ENCODE assay signal across 8 mouse cellular contexts in genomic region chr8:94876820-94877219, GRCm38 (mm10). TPM values are rescaled to one million over a fixed set of nuclear protein-coding genes. Genes with fewer than 3 reads are reported as not detected.
DNase-seq lines count a peak whose midpoint lies in the region; ATAC-seq and TF ChIP-seq lines count a peak whose summit lies in the region.

No protein-coding gene starts in this region.

- no peaks in the 10 kb centered on the region for H3K9me3 ChIP-seq in heart, embryonic 12.5 days (replicated peaks)
- H3K9me3 ChIP-seq in neural tube, embryonic 12.5 days = no peaks in the 10 kb centered on the region
- H3K9me3 ChIP-seq in liver, embryonic 15.5 days (replicated peaks) = no peaks in the 10 kb centered on the region
- H3K9me3 ChIP-seq in stomach, postnatal 0 days (ENCODE audit: control insufficient read depth, low read length) = no peaks in the 10 kb centered on the region

- H3K27me3 ChIP-seq in heart, embryonic 12.5 days (replicated peaks) = no peaks in the 10 kb centered on the region
- peaks cover 17% of the 10 kb centered on the region for H3K27me3 ChIP-seq in neural tube, embryonic 12.5 days (replicated peaks)
- H3K27me3 ChIP-seq in liver, embryonic 15.5 days = peaks cover 53% of the 10 kb centered on the region
- no peaks in the 10 kb centered on the region for H3K27me3 ChIP-seq in stomach, postnatal 0 days (ENCODE audit: control insufficient read depth, insufficient read depth, low read length)

- WGBS in heart, embryonic 12.5 days = 39% methylated on average over 3 of the region's 3 CpGs
- WGBS in neural tube, embryonic 12.5 days = 40% methylated on average over 3 of the region's 3 CpGs
- 36% methylated on average over 3 of the region's 3 CpGs for WGBS in liver, embryonic 15.5 days (ENCODE audit: insufficient replicate concordance)
- 37% methylated on average over 3 of the region's 3 CpGs for WGBS in stomach, postnatal 0 days

- peaks cover 38% of the 10 kb centered on the region for H3K4me1 ChIP-seq in heart, embryonic 12.5 days (replicated peaks)
- peaks cover 15% of the 10 kb centered on the region for H3K4me1 ChIP-seq in neural tube, embryonic 12.5 days
- H3K4me1 ChIP-seq in liver, embryonic 15.5 days (replicated peaks) = peaks cover 50% of the 10 kb centered on the region
- H3K4me1 ChIP-seq in stomach, postnatal 0 days (replicated peaks; ENCODE audit: control insufficient read depth, insufficient read depth) = peaks cover 8% of the 10 kb centered on the region

- no peak overlapping the region for H3K4me3 ChIP-seq in heart, embryonic 12.5 days
- no peak overlapping the region; the same call in 1 of the 2 replicates for H3K4me3 ChIP-seq in neural tube, embryonic 12.5 days
- 0 out of 2 replicates have a peak overlapping the region, but pooled peaks have one; percentile 80 for H3K4me3 ChIP-seq in liver, embryonic 15.5 days (replicated peaks)
- no peak overlapping the region for H3K4me3 ChIP-seq in stomach, postnatal 0 days (ENCODE audit: low read depth, low read length)

- peak overlapping the region; percentile 25; the same call in 1 of the 2 replicates for H3K27ac ChIP-seq in heart, embryonic 12.5 days (ENCODE audit: poor library complexity, severe bottlenecking)
- H3K27ac ChIP-seq in neural tube, embryonic 12.5 days = no peak overlapping the region
- peak overlapping the region; percentile 82 for H3K27ac ChIP-seq in liver, embryonic 15.5 days (replicated peaks)
- peak overlapping the region; percentile 45; the same call in 1 of the 2 replicates for H3K27ac ChIP-seq in stomach, postnatal 0 days (replicated peaks)

- no peaks in the 10 kb centered on the region for H3K36me3 ChIP-seq in heart, embryonic 12.5 days
- no peaks in the 10 kb centered on the region for H3K36me3 ChIP-seq in neural tube, embryonic 12.5 days
- H3K36me3 ChIP-seq in liver, embryonic 15.5 days (replicated peaks) = peaks cover 6% of the 10 kb centered on the region; the same call in 1 of the 2 replicates
- H3K36me3 ChIP-seq in stomach, postnatal 0 days (ENCODE audit: control insufficient read depth, insufficient read depth, low read length) = no peaks in the 10 kb centered on the region

- TF ChIP-seq CTCF in stomach, postnatal 0 days (IDR thresholded peaks at IDR 0.05; ENCODE audit: low read depth) = no peak

- no peak for DNase-seq in heart, adult 8-10 months (ENCODE audit: low spot score)
- no peak for DNase-seq in neural tube, embryonic 10.5 days (ENCODE audit: extremely low spot score, low spot score)
- no peak for DNase-seq in stomach, postnatal 0 days (ENCODE audit: low spot score)
- DNase-seq in gastrocnemius, postnatal 25 days = no peak
- no peak for DNase-seq in gastrocnemius, postnatal 4 days (ENCODE audit: low spot score in 2 of 2)

- H3K4me2 ChIP-seq in heart, embryonic 12.5 days = peak overlapping the region; percentile 90; the same call in 1 of the 2 replicates
- H3K4me2 ChIP-seq in neural tube, embryonic 12.5 days (replicated peaks) = peak overlapping the region; percentile 98
- H3K4me2 ChIP-seq in liver, embryonic 15.5 days = peak overlapping the region; percentile 87
- no peak overlapping the region for H3K4me2 ChIP-seq in stomach, postnatal 0 days (replicated peaks; ENCODE audit: low read depth)

- no peak for ATAC-seq in heart, embryonic 12.5 days (ENCODE audit: insufficient number of reproducible peaks, low FRiP score)
- no peak for ATAC-seq in neural tube, embryonic 12.5 days (ENCODE audit: low FRiP score, low read depth)
- no peak for ATAC-seq in liver, embryonic 15.5 days (ENCODE audit: insufficient read depth)
- no peak for ATAC-seq in stomach, postnatal 0 days (ENCODE audit: low FRiP score, low TSS enrichment)

- no peak overlapping the region for H3K9ac ChIP-seq in heart, embryonic 12.5 days
- no peak overlapping the region for H3K9ac ChIP-seq in neural tube, embryonic 12.5 days
- H3K9ac ChIP-seq in liver, embryonic 15.5 days = 0 out of 2 replicates have a peak overlapping the region, but pooled peaks have one; percentile 45
- no peak overlapping the region for H3K9ac ChIP-seq in stomach, postnatal 0 days (ENCODE audit: low read length)

- no peak for TF ChIP-seq EP300 in stomach, postnatal 0 days (optimal IDR thresholded peaks at IDR 0.05)

RNA-seq across cellular contexts. Expression of gene Dok4, which starts 0.7 kb away (rescaled TPM):
- polyA plus RNA-seq in heart, embryonic 12.5 days (2016; fragmentation: Nextera tagmentation; extraction: Ambion mirVana) = 53.3 and 54.2 TPM in 2 replicates
- total RNA-seq in heart, adult 8-10 months (2022) = 10 to 100 TPM in 3 of 4 experiments, 1 to 10 TPM in 1; 9.2 to 15.2 (median 14.8) TPM
- 32.7 and 41.8 TPM in 2 replicates for polyA plus RNA-seq in neural tube, embryonic 12.5 days (2016; fragmentation: Nextera tagmentation; extraction: Ambion mirVana)
- polyA plus RNA-seq in liver, embryonic 15.5 days (2015; fragmentation: Nextera tagmentation; extraction: Ambion mirVana) = 11.0 and 12.9 TPM in 2 replicates
- polyA plus RNA-seq in stomach, postnatal 0 days (2015; fragmentation: Nextera tagmentation; extraction: Ambion mirVana) = 19.3 and 20.5 TPM in 2 replicates
- 1 to 10 TPM; 4.7 to 5.1 TPM for total RNA-seq in gastrocnemius, postnatal 25 days (2021)
- total RNA-seq in gastrocnemius, postnatal 4 days (2021) = 10 to 100 TPM; 15.7 to 15.9 TPM

RNA-seq across cellular contexts. Expression of gene Polr2c, which starts 19.6 kb away (rescaled TPM):
- 122 and 126 TPM in 2 replicates for polyA plus RNA-seq in heart, embryonic 12.5 days (2016; fragmentation: Nextera tagmentation; extraction: Ambion mirVana)
- total RNA-seq in heart, adult 8-10 months (2022) = 10 to 100 TPM; 65.4 to 71.4 (median 68.7) TPM
- 130 and 143 TPM in 2 replicates for polyA plus RNA-seq in neural tube, embryonic 12.5 days (2016; fragmentation: Nextera tagmentation; extraction: Ambion mirVana)
- 70.5 and 74.1 TPM in 2 replicates for polyA plus RNA-seq in liver, embryonic 15.5 days (2015; fragmentation: Nextera tagmentation; extraction: Ambion mirVana)
- polyA plus RNA-seq in stomach, postnatal 0 days (2015; fragmentation: Nextera tagmentation; extraction: Ambion mirVana) = 70.4 and 72.7 TPM in 2 replicates
- total RNA-seq in gastrocnemius, postnatal 25 days (2021) = 10 to 100 TPM; 42.9 to 44.1 TPM
- 10 to 100 TPM; 48.8 to 54.0 TPM for total RNA-seq in gastrocnemius, postnatal 4 days (2021)

RNA-seq across cellular contexts. Expression of gene Ciapin1, which starts 38.7 kb away (rescaled TPM):
- polyA plus RNA-seq in heart, embryonic 12.5 days (2016; fragmentation: Nextera tagmentation; extraction: Ambion mirVana) = 102 and 109 TPM in 2 replicates
- total RNA-seq in heart, adult 8-10 months (2022) = 10 to 100 TPM; 72.2 to 85.6 (median 78.5) TPM
- polyA plus RNA-seq in neural tube, embryonic 12.5 days (2016; fragmentation: Nextera tagmentation; extraction: Ambion mirVana) = 190 and 193 TPM in 2 replicates
- 46.6 and 48.2 TPM in 2 replicates for polyA plus RNA-seq in liver, embryonic 15.5 days (2015; fragmentation: Nextera tagmentation; extraction: Ambion mirVana)
- 58.8 and 61.7 TPM in 2 replicates for polyA plus RNA-seq in stomach, postnatal 0 days (2015; fragmentation: Nextera tagmentation; extraction: Ambion mirVana)
- total RNA-seq in gastrocnemius, postnatal 25 days (2021) = 10 to 100 TPM; 38.4 to 45.3 TPM
- 10 to 100 TPM; 39.0 to 41.3 TPM for total RNA-seq in gastrocnemius, postnatal 4 days (2021)

RNA-seq across cellular contexts. Expression of gene Coq9, which starts 38.7 kb away (rescaled TPM):
- 118 and 121 TPM in 2 replicates for polyA plus RNA-seq in heart, embryonic 12.5 days (2016; fragmentation: Nextera tagmentation; extraction: Ambion mirVana)
- 100 to 1,000 TPM; 675 to 794 (median 735) TPM for total RNA-seq in heart, adult 8-10 months (2022)
- polyA plus RNA-seq in neural tube, embryonic 12.5 days (2016; fragmentation: Nextera tagmentation; extraction: Ambion mirVana) = 52.3 and 57.6 TPM in 2 replicates
- 50.8 and 55.0 TPM in 2 replicates for polyA plus RNA-seq in liver, embryonic 15.5 days (2015; fragmentation: Nextera tagmentation; extraction: Ambion mirVana)
- polyA plus RNA-seq in stomach, postnatal 0 days (2015; fragmentation: Nextera tagmentation; extraction: Ambion mirVana) = 62.3 and 66.7 TPM in 2 replicates
- total RNA-seq in gastrocnemius, postnatal 25 days (2021) = 100 to 1,000 TPM; 376 to 381 TPM
- total RNA-seq in gastrocnemius, postnatal 4 days (2021) = 100 to 1,000 TPM; 179 to 186 TPM

RNA-seq across cellular contexts. Expression of gene Ccdc102a, which starts 41.1 kb away (rescaled TPM):
- 26.2 and 28.2 TPM in 2 replicates for polyA plus RNA-seq in heart, embryonic 12.5 days (2016; fragmentation: Nextera tagmentation; extraction: Ambion mirVana)
- total RNA-seq in heart, adult 8-10 months (2022) = 1 to 10 TPM; 3.0 to 5.7 (median 4.4) TPM
- 18.1 and 18.9 TPM in 2 replicates for polyA plus RNA-seq in neural tube, embryonic 12.5 days (2016; fragmentation: Nextera tagmentation; extraction: Ambion mirVana)
- 2.3 TPM in 2 replicates for polyA plus RNA-seq in liver, embryonic 15.5 days (2015; fragmentation: Nextera tagmentation; extraction: Ambion mirVana)
- 12.0 and 12.7 TPM in 2 replicates for polyA plus RNA-seq in stomach, postnatal 0 days (2015; fragmentation: Nextera tagmentation; extraction: Ambion mirVana)
- total RNA-seq in gastrocnemius, postnatal 25 days (2021) = 1 to 10 TPM; 3.6 to 4.2 TPM
- total RNA-seq in gastrocnemius, postnatal 4 days (2021) = 10 to 100 TPM; 23.9 to 24.5 TPM
